Mouse (Mus musculus): ENCODE results near the gene Hist1h4h. TPM values are rescaled to one million over a fixed set of nuclear protein-coding genes. Genes with fewer than 3 reads are reported as not detected.

Gene Hist1h4h
- 10.2 and 10.9 TPM in 2 replicates for polyA plus RNA-seq (2015; fragmentation: Nextera tagmentation; extraction: Ambion mirVana)

DNA sequence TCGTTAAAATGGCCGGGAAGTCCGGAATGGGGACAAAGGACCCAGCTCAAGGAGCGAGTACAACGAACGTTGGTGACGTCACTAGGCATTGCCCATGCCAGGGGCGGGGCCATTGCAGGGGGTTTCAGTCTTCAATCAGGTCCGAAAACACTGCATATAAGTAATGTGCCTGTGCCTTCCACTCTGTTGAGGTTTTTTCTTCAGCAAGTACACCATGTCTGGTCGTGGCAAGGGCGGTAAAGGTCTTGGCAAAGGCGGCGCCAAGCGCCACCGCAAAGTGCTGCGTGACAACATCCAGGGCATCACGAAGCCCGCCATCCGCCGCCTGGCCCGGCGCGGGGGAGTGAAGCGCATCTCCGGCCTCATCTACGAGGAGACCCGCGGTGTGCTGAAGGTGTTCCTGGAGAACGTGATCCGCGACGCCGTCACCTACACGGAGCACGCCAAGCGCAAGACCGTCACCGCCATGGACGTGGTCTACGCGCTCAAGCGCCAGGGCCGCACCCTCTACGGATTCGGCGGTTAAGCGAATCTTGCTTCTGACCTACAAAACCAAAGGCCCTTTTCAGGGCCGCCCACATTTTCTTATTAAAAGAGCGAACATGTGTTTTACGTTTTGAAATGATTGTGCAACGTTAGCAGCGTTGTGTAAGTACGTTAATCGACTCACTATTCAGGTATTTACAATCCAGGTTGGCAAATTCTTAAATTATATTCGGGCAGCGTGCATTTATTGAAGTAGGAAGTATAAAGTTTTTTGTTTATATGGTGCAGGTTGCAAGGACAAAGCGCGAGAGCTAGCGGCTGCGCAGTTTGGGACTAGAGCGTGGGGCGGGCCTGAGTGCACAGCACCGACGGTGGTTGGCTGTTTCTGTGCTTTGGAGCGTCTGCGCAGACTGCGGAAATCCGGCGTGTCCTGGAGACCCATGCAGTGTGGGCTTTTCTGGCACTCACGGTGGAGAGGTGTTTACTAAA, at the start of gene Hist1h4h:
Gene Hist1h4h, plus strand, starts transcription at position 150 of the 975 bp plus-strand sequence.

DNA sequence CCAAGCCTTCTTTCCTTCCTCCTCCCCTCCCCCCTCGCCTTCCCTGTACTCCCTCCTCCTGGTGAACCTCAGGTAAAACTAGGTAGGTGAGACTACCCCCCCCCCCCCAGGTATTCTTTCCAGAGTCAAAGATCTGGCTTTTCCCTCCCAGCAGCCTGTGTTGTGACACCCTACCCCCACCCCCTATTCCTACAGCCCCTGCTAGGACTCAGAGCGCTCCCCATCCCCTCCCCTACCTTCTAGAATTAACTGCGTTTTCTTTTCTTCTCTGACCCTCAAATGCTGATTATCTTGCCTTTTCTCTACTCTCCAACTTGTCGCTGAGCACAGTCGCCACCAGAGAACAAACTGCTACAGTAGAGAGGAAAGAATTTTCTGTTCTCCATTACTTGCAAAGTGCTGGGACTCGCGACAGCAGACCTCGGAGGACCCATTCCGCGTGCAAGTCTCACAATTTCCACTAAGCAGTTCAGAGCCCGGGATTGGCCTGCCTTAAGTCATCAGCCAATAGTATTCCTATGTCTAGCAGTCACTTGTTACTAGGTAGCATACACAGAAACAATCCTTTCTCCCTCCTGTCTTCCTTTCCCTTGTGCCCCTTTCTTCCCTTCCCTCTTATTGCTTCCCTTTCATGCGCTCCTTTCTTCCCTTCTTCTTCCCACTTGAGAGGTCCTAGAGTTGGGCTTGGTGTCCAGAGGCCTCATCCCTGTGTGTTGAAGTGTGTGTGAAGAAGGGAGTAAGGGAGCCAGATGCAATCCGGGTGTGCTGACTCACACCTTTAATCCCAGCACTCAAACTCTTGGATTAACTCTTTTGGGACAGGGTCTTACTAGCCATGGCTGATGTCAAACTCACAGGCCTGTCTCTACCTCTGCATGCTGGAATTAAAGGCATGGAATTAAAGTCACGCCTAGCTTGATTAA, 42.2 kb upstream of the Hist1h4h start, which contains the start of gene Btn2a2:
Gene Btn2a2, minus strand, starts transcription at position 458 of the 923 bp plus-strand sequence.

DNA sequence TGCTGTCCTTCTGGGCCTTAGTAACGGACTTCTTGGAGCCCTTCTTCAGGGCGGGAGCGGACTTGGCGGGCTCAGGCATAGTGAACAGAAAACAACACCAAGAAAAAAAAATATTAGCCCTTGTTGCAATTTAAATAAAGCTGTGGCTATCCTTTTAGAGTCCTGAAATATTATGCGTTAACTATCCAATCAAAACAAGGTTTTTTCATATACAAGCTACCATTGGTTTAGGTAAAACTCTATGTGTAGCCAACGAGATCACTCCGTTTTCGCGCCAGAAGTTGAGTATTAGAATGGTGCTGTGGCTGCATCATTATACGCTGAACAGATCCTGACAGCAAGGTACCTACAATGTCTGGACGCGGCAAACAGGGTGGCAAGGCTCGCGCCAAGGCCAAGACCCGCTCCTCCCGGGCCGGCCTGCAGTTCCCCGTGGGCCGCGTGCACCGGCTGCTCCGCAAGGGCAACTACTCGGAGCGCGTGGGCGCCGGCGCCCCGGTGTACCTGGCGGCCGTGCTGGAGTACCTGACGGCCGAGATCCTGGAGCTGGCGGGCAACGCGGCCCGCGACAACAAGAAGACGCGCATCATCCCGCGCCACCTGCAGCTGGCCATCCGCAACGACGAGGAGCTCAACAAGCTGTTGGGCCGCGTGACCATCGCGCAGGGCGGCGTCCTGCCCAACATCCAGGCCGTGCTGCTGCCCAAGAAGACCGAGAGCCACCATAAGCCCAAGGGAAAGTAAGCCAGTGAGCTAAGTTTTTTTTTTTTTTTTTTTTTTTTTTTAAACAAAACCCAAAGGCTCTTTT, 2.9 kb downstream of the Hist1h4h start, which contains the start of gene Hist1h2af:
Gene Hist1h2af, plus strand, starts transcription at position 347 of the 808 bp plus-strand sequence.

DNA sequence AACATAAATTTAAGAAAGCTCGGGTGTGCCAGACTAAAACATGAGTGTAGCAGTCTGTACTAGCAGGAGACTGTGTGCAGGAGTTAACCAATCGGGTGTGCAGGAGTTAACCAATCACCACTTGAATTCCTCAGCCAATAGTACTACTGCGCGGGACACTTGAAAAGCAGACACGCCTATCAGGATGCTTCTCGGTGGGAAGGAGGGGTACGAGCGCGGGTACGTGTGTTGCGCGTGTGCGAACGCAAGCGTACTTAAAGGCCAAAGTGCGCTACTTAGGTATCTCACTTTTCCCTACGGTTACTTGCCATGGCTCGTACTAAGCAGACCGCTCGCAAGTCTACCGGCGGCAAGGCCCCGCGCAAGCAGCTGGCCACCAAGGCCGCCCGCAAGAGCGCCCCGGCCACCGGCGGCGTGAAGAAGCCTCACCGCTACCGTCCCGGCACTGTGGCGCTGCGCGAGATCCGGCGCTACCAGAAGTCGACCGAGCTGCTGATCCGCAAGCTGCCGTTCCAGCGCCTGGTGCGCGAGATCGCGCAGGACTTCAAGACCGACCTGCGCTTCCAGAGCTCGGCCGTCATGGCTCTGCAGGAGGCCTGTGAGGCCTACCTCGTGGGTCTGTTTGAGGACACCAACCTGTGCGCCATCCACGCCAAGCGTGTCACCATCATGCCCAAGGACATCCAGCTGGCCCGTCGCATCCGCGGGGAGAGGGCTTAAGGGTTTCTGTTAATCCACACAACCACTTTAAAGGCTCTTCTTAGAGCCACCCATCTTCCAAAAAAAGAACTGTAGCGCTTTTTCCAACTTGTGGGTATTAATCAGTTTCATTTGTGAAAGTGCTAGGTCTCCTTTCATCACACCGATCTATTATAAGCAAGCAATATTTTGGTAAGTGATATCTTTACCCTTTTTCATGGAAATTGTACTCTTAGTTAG, 4.6 kb downstream of the Hist1h4h start, which contains the start of gene Hist1h3g:
Gene Hist1h3g, plus strand, starts transcription at position 286 of the 939 bp plus-strand sequence.

DNA sequence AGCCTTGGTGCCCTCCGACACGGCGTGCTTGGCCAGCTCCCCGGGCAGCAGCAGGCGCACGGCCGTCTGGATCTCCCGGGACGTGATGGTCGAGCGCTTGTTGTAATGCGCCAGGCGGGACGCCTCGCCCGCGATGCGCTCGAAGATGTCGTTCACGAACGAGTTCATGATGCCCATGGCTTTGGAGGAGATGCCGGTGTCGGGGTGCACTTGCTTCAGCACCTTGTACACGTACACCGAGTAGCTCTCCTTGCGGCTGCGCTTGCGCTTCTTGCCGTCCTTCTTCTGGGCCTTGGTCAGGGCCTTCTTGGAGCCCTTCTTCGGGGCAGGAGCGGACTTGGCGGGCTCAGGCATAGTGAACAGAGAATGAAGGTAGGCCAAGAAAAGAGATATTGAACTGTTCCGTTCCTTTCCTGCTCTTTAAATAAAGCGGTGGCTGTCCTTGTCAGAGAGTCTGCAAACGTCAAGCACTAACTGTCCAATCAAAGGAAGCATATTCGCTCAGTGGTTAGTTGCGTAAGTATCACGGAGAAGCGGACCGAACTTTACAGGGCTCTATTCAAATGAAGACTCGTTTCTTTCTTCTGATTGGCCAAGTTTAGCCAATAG, 12.3 kb downstream of the Hist1h4h start, which contains the start of gene Hist1h2bh:
Gene Hist1h2bh, minus strand, starts transcription at position 394 of the 609 bp plus-strand sequence.

DNA sequence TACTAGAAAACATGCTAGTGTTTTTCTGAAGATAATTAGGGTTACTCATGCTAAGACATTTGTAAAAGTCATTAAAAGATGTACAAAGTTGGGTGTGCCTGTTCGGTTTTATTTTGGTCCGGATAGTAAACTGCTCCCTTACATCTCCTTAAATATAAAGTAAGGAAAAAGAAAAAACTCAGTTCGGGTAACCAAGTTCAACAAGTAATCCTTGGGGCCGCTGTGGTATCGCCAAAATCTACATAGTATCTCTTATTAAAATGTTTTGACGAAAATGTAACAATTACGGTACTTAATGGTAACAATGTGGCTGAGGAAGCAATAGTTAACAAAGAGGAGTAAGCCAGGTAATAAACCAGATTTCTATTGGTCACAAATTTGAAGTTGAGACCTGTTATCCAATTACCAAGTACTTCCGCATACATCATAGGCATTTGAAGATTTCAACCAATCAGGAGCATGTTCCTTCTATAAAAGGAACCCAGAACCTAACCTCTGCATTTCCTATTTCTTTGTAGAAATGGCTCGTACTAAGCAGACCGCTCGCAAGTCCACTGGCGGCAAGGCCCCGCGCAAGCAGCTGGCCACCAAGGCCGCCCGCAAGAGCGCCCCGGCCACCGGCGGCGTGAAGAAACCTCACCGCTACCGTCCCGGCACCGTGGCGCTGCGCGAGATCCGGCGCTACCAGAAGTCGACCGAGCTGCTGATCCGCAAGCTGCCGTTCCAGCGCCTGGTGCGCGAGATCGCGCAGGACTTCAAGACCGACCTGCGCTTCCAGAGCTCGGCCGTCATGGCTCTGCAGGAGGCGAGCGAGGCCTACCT, 13.3 kb downstream of the Hist1h4h start, which contains the start of gene Hist1h3f:
Gene Hist1h3f, plus strand, starts transcription at position 88 of the 822 bp plus-strand sequence.

DNA sequence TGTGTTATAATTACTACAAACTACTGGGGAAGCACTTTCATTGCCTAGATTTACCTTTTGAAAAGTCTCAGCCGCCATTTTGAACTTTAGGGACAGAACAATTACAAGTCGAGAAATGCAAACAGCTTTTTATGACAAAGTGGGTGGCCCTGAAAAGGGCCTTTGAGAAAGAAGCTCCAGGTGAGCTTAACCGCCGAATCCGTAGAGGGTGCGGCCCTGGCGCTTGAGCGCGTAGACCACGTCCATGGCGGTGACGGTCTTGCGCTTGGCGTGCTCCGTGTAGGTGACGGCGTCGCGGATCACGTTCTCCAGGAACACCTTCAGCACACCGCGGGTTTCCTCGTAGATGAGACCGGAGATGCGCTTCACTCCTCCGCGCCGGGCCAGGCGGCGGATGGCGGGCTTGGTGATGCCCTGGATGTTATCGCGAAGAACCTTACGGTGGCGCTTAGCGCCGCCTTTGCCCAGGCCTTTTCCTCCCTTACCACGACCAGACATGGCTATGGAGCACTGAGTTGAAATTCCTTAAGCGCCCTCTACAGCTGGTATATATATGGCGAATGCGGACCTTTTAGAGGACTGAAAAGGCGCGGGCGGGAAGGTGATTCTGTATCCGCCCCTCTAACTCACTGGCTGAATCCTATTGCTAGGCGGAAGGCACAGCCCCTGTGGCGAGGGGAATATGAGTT, 20.4 kb downstream of the Hist1h4h start, which contains the start of gene Hist1h4f:
Gene Hist1h4f, minus strand, starts transcription at position 503 of the 689 bp plus-strand sequence.

DNA sequence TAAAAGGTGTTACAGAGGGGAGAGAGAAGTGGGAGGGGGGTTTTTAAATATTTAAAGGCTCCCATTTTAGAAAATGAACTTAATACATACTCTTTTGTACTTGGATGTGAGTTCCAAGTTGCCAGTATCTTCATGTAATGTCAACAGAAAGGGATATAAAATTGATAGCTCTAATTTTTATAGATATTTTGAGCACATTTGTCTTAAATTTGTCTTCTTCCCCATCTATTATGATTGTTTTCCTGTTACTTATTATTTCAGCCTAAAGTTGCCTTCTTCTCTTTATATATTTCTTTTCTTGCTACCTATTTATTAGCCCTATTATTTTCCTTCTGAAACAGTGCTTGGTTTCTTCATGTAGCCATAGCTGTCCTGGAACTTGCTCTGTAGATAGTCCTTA, 22.1 kb downstream of the Hist1h4h start, which contains the start of gene Hist1h1d:
Gene Hist1h1d, plus strand, starts transcription at position 301 of the 400 bp plus-strand sequence.

DNA sequence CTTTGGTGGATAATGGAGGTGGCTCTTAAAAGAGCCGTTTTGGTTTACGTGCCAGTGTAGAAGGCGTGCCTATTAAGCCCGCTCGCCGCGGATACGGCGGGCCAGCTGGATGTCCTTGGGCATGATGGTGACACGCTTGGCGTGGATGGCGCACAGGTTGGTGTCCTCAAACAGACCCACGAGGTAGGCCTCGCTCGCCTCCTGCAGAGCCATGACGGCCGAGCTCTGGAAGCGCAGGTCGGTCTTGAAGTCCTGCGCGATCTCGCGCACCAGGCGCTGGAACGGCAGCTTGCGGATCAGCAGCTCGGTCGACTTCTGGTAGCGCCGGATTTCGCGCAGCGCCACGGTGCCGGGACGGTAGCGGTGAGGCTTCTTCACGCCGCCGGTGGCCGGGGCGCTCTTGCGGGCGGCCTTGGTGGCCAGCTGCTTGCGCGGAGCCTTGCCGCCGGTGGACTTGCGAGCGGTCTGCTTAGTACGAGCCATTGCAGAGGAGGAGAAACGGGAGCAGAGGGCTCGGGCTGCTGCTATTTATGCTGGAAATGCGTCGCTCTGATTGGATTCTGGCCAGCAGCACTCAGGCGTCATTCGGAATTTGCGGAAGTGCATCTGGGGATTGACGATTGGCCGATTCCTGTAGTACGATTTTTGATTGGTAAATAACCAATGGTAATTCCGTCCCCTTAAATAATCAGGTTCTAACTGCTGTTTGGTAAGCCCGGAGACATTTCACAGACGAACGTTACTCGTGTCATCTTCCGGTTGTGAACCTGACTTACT, 31.2 kb downstream of the Hist1h4h start, which contains the start of gene Hist1h3e:
Gene Hist1h3e, minus strand, starts transcription at position 487 of the 777 bp plus-strand sequence.

DNA sequence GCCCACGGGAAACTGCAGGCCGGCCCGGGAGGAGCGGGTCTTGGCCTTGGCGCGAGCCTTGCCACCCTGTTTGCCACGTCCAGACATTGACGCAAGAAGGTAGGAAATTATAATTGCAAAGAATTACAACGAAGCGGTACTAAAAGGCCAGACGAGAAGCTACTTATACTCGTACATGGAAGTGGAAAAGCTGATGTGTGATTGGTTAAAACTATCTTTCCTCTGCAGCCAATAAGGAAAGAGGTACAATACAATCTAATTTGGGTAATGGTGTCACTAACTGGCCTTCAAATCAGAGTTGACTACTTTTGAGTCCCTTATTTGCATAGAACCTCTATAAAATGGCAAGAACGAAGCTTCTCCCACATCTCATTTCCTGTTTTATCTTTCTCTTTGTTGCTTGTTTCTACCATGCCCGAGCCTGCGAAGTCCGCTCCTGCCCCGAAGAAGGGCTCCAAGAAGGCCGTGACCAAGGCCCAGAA, 40.2 kb downstream of the Hist1h4h start, which contains the start of the genes Hist1h2ae and Hist1h2bg:
Gene Hist1h2ae, minus strand, starts transcription at position 199 of the 482 bp plus-strand sequence.
Gene Hist1h2bg, plus strand, starts transcription at position 375 of the 482 bp plus-strand sequence.

DNA sequence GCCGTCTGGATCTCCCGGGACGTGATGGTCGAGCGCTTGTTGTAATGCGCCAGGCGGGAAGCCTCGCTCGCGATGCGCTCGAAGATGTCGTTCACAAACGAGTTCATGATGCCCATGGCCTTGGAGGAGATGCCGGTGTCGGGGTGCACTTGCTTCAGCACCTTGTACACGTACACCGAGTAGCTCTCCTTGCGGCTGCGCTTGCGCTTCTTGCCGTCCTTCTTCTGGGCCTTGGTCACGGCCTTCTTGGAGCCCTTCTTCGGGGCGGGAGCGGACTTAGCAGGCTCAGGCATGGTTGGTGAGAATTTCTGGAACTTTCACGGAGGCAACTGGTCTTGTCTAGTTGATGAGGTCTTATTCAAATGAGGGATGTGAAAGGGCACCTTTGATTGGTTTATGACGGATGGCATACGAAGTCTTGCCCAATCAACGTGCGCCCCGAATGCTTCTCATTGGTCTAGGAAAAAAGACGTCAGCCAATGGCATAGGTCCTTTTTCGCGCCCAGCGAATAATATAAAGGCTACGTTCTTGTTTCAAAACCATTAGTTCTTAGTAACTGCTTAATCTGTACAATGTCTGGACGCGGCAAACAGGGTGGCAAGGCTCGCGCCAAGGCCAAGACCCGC, 43.2 kb downstream of the Hist1h4h start, which contains the start of the genes Hist1h2bf and Hist1h2ad:
Gene Hist1h2bf, minus strand, starts transcription at position 299 of the 627 bp plus-strand sequence.
Gene Hist1h2ad, plus strand, starts transcription at position 484 of the 627 bp plus-strand sequence.

DNA sequence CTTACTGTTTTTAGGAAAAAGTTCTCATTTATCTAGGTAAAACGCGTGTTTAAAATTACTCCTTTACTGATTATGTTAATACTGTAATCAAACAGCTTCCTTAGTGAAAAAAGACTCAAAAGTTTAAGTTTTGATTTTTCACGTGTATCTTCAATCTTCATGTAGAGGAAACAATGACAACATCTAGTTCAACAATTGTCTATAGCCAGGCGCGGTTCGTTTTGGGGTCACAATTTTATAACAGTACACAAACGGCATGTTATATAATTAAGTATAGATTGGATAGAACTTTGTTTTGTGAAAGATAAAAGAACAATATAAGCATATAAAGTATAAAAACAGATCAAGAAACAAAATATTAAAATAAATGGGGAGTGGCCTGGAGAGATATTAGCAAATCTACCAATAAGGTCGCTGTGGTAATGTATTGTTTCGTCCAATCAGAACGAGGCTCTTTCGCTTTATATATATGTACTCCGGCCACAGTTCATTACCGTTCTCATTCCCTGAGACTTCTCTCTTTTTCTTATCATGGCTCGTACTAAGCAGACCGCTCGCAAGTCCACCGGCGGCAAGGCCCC, 44.5 kb downstream of the Hist1h4h start, which contains the start of gene Hist1h3d:
Gene Hist1h3d, plus strand, starts transcription at position 493 of the 581 bp plus-strand sequence.

